Mouse (Mus musculus) C2C12 (cell line): Measurements from ENCODE around the gene Kalrn. TPM values are rescaled to one million over a fixed set of nuclear protein-coding genes. Genes with fewer than 3 reads are reported as not detected.

Experiments used
- H3K27me3 ChIP-seq: one replicate; pipeline ENCODE4 v1.6.1; 2011; ENCODE audit not compliant: control insufficient read depth, insufficient read depth, insufficient read length
- H3K36me3 ChIP-seq: one replicate; pipeline ENCODE4 v1.6.1; 2011; ENCODE audit not compliant: control insufficient read depth, insufficient read depth
- H3K4me3 ChIP-seq: one replicate; pipeline ENCODE4 v1.5.1; 2011; ENCODE audit warnings: mild to moderate bottlenecking, control low read depth; ENCODE audit not compliant: poor library complexity, insufficient read depth, severe bottlenecking
- H3K79me2 ChIP-seq: one replicate; pipeline ENCODE4 v1.6.1; 2011; ENCODE audit not compliant: control insufficient read depth, insufficient read depth
- H3K79me3 ChIP-seq: one replicate; pipeline ENCODE4 v1.6.1; 2011; ENCODE audit warnings: low read depth, control low read depth
- H3ac ChIP-seq: one replicate; pipeline ENCODE3; 2011; ENCODE audit warnings: low read depth; ENCODE audit not compliant: control insufficient read depth, insufficient read length
- CEBPB ChIP-seq: IDR thresholded peaks from one replicate; pipeline ENCODE4 v1.6.1; 2011; ENCODE audit warnings: low read depth, mild to moderate bottlenecking, control low read depth, moderate library complexity
- CTCF ChIP-seq: IDR thresholded peaks from one replicate; pipeline ENCODE4 v1.5.1; 2011; ENCODE audit not compliant: control insufficient read depth, insufficient read depth, insufficient read length
- FOSL1 ChIP-seq: IDR thresholded peaks from one replicate; pipeline ENCODE4 v1.8.0; 2011; ENCODE audit warnings: mild to moderate bottlenecking, low read length; ENCODE audit not compliant: poor library complexity, insufficient read depth, severe bottlenecking
- MAX ChIP-seq: IDR thresholded peaks from one replicate; pipeline ENCODE4 v1.6.1; 2011; ENCODE audit warnings: mild to moderate bottlenecking, control low read depth
- MYOD1 ChIP-seq: IDR thresholded peaks from one replicate; pipeline ENCODE4 v1.6.1; 2011; ENCODE audit warnings: low read depth; ENCODE audit not compliant: control insufficient read depth, insufficient read length
- MYOG ChIP-seq: IDR thresholded peaks from one replicate; pipeline ENCODE4 v1.6.1; 2011; ENCODE audit not compliant: control insufficient read depth, insufficient read length; ENCODE audit errors: extremely low read depth
- USF1 ChIP-seq: IDR thresholded peaks from one replicate; pipeline ENCODE4 v1.6.1; 2011; ENCODE audit warnings: low read depth, mild to moderate bottlenecking, control low read depth, moderate library complexity
- polyA plus RNA-seq: library from polyadenylated mRNA; unstranded; fragments of >200 nt; fragmentation: generic; extraction: Trizol; gene quantifications from one replicate; pipeline ENCODE4 v1.2.1, GENCODE M21; 2012; ENCODE audit warnings: missing spikeins

Kalrn gene
- polyA plus RNA-seq, 1 experiment, result 8.6 TPM

GRCm38 (mm10) chr16:34260971-34261924 is 312.1 kb downstream of the Kalrn start:
- Histone ChIP-seq H3K79me3 (no peaks in the 10 kb centered on the region), H3K4me3 (no peak overlapping the region), H3ac (no peak overlapping the region), H3K79me2 (no peaks in the 10 kb centered on the region), H3K27me3 (no peaks in the 10 kb centered on the region), H3K36me3 (no peaks in the 10 kb centered on the region)
- TF ChIP-seq MYOD1 (no peak), FOSL1 (no peak), MAX (no peak), CEBPB (no peak), CTCF (no peak), MYOG (no peak), USF1 (no peak)

GRCm38 (mm10) chr16:34254646-34255022 is 318.7 kb downstream of the Kalrn start:
- Histone ChIP-seq H3K27me3 (no peaks in the 10 kb centered on the region), H3K4me3 (no peak overlapping the region), H3ac (no peak overlapping the region), H3K79me3 (no peaks in the 10 kb centered on the region), H3K36me3 (no peaks in the 10 kb centered on the region), H3K79me2 (no peaks in the 10 kb centered on the region)
- no peak for TF ChIP-seq CEBPB
- TF ChIP-seq CTCF, result no peak
- no peak for TF ChIP-seq MYOG
- no peak for TF ChIP-seq MAX
- TF ChIP-seq FOSL1, result no peak
- TF ChIP-seq MYOD1, result no peak
- TF ChIP-seq USF1, result no peak

GRCm38 (mm10) chr16:34254002-34254645 is 319.2 kb downstream of the Kalrn start:
- no peaks in the 10 kb centered on the region for H3K79me2 ChIP-seq
- no peak overlapping the region for H3K4me3 ChIP-seq
- no peaks in the 10 kb centered on the region for H3K36me3 ChIP-seq
- TF ChIP-seq MAX (no peak), USF1 (no peak), CEBPB (no peak), MYOD1 (no peak), MYOG (no peak), FOSL1 (no peak), CTCF (no peak)
- no peak overlapping the region for H3ac ChIP-seq
- H3K27me3 ChIP-seq, result no peaks in the 10 kb centered on the region
- H3K79me3 ChIP-seq, result no peaks in the 10 kb centered on the region

- H3K36me3 ChIP-seq, result no peaks in the 10 kb centered on the region
- H3K79me2 ChIP-seq, result no peaks in the 10 kb centered on the region
- no peaks in the 10 kb centered on the region for H3K79me3 ChIP-seq
- H3K4me3 ChIP-seq, result no peak overlapping the region
- no peak overlapping the region for H3ac ChIP-seq
- no peak for TF ChIP-seq MYOD1
- no peak for TF ChIP-seq CTCF
- TF ChIP-seq MAX, result no peak
- TF ChIP-seq FOSL1, result no peak
- TF ChIP-seq USF1, result no peak
- TF ChIP-seq CEBPB, result no peak
- TF ChIP-seq MYOG, result no peak
- H3K27me3 ChIP-seq, result no peaks in the 10 kb centered on the region
These were observed 320.7 kb downstream of the Kalrn start for GRCm38 (mm10) chr16:34252670-34253069.

GRCm38 (mm10) chr16:34248256-34248655 is 325.1 kb downstream of the Kalrn start:
- TF ChIP-seq FOSL1 (no peak), MYOD1 (no peak), CTCF (no peak), MYOG (no peak), MAX (no peak), USF1 (no peak), CEBPB (no peak)
- Histone ChIP-seq H3K36me3 (no peaks in the 10 kb centered on the region), H3ac (no peak overlapping the region), H3K79me2 (no peaks in the 10 kb centered on the region), H3K27me3 (no peaks in the 10 kb centered on the region), H3K79me3 (no peaks in the 10 kb centered on the region), H3K4me3 (no peak overlapping the region)
